Mouse (Mus musculus) lung, adult 2 months (tissue): ENCODE results near the gene Trappc2l. TPM values are rescaled to one million over a fixed set of nuclear protein-coding genes. Genes with fewer than 3 reads are reported as not detected.

Experiments used
- DNase-seq: peaks from one replicate; pipeline ENCODE4 v3.0.0; 2022
- H3K4me1 ChIP-seq: fragments of 200-500 bp; 2 replicates; pipeline ENCODE4 v1.6.1; 2011; ENCODE audit warnings: low read length; ENCODE audit not compliant: control insufficient read depth, insufficient read depth
- H3K4me3 ChIP-seq: fragments of 200-500 bp; replicated peaks from 2 replicates; pipeline ENCODE3; 2011; ENCODE audit warnings: low read depth, mild to moderate bottlenecking, control low read depth, low read length; ENCODE audit errors: extremely low read depth
- CTCF ChIP-seq: fragments of 200-500 bp; IDR thresholded peaks from 2 replicates; pipeline ENCODE4 v1.5.1; 2011; ENCODE audit warnings: mild to moderate bottlenecking, low read length, control low read depth; ENCODE audit not compliant: insufficient read depth
- POLR2A ChIP-seq: fragments of 200-500 bp; IDR thresholded peaks from 2 replicates; pipeline ENCODE4 v1.6.1; 2011; ENCODE audit warnings: low read depth, mild to moderate bottlenecking, control low read depth, low read length, borderline replicate concordance; ENCODE audit errors: extremely low read depth
- WGBS: fragments of 180-500 bp; shearing (Covaris S2); methylation state at CpG from one replicate; pipeline ENCODE4 v1.1.7; 2018; 5-methylcytosine and 5-hydroxymethylcytosine counted together
- polyA plus RNA-seq: library from polyadenylated mRNA; depleted of rRNA; stranded (reverse); fragments of >200 nt; gene quantifications from 2 replicates; pipeline ENCODE4 v1.2.3, GENCODE M21; 2012; rRNA removed

Gene Trappc2l
- polyA plus RNA-seq = 122 and 162 TPM in 2 replicates

- DNase-seq = peak; percentile 94
- TF ChIP-seq CTCF (no peak), POLR2A (peak; percentile 81)
- H3K4me1 ChIP-seq = peaks cover 12% of the 10 kb centered on the region
- 1% methylated on average over 48 of the region's 57 CpGs for WGBS
- peak within 1 kb of the TSS; percentile 89 for H3K4me3 ChIP-seq
Measured at GRCm38 (mm10) chr8:122611295-122612133, at the start of gene Trappc2l, which contains the start of gene Galns. Trappc2l (plus strand) TSS chr8:122611640. Galns (minus strand) TSS chr8:122611463.

- DNase-seq = no peak
- TF ChIP-seq POLR2A (no peak), CTCF (no peak)
- no peak overlapping the region for H3K4me3 ChIP-seq
- WGBS = 70% methylated on average over 25 of the region's 25 CpGs
- peaks cover 18% of the 10 kb centered on the region for H3K4me1 ChIP-seq
Measured at GRCm38 (mm10) chr8:122564363-122565352, 46.8 kb upstream of the Trappc2l start.

DNA sequence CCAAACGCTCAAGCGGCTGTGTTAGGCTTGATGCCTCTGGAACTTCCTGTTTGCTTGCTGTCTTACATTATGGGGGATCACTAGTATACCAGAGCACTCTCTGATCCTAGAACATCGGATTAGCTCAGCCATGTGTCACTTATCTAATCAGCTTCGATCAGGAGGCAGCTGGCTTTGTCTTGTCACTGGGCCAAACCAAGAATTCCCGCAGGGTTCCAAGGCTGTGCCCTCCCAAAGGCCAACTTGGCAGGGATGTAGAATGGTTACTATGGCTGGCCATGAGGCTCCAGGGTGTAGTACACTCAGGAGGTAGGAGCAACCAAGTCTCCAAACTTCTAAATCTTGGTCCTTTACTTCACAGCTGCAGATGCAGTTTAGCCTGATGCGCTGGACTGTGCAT, 44.7 kb upstream of the Trappc2l start:
- WGBS = 13% methylated on average over 6 of the region's 6 CpGs
- peak overlapping the region; percentile 92 for H3K4me3 ChIP-seq
- DNase-seq = no peak
- TF ChIP-seq CTCF (no peak), POLR2A (no peak)
- H3K4me1 ChIP-seq = peaks cover 13% of the 10 kb centered on the region

DNA sequence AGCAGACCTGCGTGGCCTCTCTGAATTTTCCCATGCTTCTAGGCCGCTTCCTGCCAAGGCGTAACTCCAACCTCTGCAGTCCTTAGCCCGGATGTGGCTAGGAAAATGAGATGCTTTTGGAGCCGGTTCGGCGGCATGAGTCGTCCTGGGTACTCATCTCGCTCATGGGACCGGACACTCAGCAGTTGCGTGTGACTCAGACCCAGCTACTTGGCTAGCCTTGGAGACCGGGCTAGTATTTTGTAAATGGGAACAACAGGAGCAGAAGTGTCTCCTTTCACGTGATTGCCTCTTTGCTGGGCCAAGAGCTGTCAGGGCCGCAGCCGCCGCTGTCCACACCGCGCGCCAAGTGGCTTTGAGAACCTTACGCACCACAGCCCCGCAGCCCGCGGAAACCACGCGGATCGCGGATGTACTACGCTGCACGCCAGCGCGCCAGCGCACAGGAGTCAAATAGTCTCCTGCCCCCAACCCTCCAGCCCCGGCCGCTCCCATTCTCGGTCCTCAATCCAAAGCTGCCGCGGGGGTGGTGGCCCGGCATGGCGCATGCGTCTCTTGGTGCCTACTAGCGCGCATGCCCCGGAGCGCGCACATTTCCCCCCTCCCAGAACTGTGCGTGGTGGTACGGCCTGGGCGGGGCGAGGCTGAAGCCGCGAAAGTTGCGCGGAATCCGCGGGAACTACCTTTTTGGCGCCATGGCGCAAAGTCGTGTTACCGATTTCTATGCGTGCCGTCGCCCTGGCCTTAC, 43.9 kb upstream of the Trappc2l start, which contains the start of gene Cdt1:
TSS of gene Cdt1 (plus strand) at position 655 of the 748 bp plus-strand sequence.
- WGBS = under 1% methylated on average over 62 of the region's 62 CpGs
- DNase-seq = peak; percentile 93

DNA sequence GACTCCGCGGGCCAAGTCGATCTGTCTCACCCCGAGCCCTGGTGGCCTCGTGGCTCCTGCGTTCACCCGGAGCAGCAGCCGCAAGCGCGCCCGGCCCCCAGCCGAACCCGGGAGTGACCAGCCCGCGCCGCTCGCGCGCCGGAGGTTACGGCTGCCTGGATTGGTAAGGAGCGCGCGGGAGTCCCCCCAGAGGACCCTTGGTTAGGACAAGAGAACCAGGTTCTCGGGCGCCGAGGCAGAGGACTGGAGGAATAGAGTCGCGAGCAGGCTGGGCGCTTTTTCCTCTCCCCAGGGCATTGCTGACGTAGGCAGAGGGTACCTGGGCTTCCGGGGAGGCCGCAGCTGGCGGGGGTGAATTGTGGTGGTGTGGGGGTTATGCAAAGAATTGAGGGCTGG, 43.3 kb upstream of the Trappc2l start:
- WGBS = under 1% methylated on average over 34 of the region's 34 CpGs
- Histone ChIP-seq H3K4me3 (peak overlapping the region; percentile 85), H3K4me1 (peaks cover 13% of the 10 kb centered on the region)
- DNase-seq = no peak
- no peak for TF ChIP-seq POLR2A
- no peak for TF ChIP-seq CTCF

More for the DNA sequence above, 43.9 kb upstream of the Trappc2l start, which contains the start of gene Cdt1:
- peak; percentile 73; the same call in 1 of the 2 replicates for TF ChIP-seq POLR2A
- no peak for TF ChIP-seq CTCF
- Histone ChIP-seq H3K4me3 (peak within 1 kb of the TSS; percentile 92), H3K4me1 (peaks cover 13% of the 10 kb centered on the region)

DNA sequence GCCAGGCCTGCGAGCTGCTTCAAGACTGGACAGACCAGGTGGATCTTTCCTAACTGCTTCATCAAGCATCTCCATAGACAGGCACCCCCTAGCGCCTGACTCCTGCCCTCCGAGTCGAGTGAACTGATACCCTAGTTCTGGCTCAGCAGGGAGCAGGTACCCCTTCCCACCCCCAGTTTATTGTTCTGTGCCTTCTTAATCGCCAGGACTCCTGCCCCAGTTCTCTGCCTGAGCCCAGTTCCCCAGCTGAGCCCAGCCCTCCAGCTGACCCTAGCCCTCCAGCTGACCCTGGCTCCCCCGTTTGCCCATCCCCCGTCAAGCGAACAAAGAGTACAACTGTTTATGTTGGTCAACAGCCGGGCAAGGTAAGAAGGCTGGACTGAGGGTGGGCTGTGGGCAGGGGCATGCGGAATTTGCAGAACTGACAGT, 42.5 kb upstream of the Trappc2l start:
- TF ChIP-seq POLR2A = no peak
- TF ChIP-seq CTCF = no peak
- 27% methylated on average over 10 of the region's 10 CpGs for WGBS
- no peak overlapping the region for H3K4me3 ChIP-seq
- no peak for DNase-seq
- peaks cover 13% of the 10 kb centered on the region for H3K4me1 ChIP-seq

DNA sequence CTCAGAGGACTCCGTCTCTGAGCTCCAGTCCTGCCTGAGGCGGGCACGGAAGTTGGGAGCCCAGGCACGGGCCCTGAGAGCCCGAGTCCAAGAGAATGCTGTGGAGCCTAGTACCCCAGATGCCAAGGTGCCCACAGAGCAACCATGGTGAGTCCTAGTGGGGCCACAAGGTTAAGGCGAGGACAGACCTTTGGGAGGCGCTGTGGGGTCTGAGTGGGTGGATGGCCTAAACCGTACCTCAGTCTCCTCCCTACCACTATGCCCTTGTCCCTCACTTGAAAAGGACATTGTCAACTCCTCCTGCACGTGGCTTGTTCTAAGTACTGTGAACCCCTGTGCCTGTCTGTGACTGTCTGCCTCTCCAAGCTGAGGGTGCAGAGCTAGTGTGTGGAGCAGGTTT, 42.1 kb upstream of the Trappc2l start:
- no peak overlapping the region for H3K4me3 ChIP-seq
- TF ChIP-seq CTCF (no peak), POLR2A (no peak)
- WGBS = 66% methylated on average over 9 of the region's 9 CpGs

GRCm38 (mm10) chr8:122569996-122570395, 41.4 kb upstream of the Trappc2l start:
- TF ChIP-seq CTCF (no peak), POLR2A (no peak)
- WGBS = 94% methylated on average over 16 of the region's 16 CpGs

More for the DNA sequence above, 42.1 kb upstream of the Trappc2l start:
- peaks cover 13% of the 10 kb centered on the region for H3K4me1 ChIP-seq
- DNase-seq = no peak

DNA sequence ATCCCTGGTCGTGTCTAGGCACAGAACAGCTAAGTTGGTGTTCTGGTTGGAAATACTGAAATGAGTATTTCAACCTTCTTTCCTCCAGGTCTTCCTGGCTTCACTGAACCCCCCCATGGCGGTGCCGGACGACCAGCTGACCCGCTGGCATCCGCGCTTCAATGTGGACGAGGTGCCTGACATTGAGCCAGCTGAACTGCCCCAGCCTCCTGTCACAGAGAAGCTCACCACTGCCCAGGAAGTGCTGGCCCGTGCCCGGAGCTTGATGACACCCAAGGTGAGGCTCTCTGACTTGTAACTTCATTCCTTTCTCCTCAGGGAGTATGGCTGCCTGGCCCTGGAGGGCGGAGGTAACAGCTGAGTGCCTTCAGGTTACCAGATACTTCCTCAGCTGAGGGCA, 40.3 kb upstream of the Trappc2l start:
- 89% methylated on average over 11 of the region's 11 CpGs for WGBS
- Histone ChIP-seq H3K4me1 (peaks cover 19% of the 10 kb centered on the region), H3K4me3 (no peak overlapping the region)
- no peak for DNase-seq
- TF ChIP-seq POLR2A (no peak), CTCF (no peak)

More at GRCm38 (mm10) chr8:122569996-122570395, 41.4 kb upstream of the Trappc2l start:
- no peak for DNase-seq
- Histone ChIP-seq H3K4me1 (peaks cover 13% of the 10 kb centered on the region), H3K4me3 (no peak overlapping the region)
